Mouse (Mus musculus) gastrocnemius, adult 2 months (tissue): Measurements from ENCODE around the gene Ptpn13. TPM values are rescaled to one million over a fixed set of nuclear protein-coding genes. Genes with fewer than 3 reads are reported as not detected.

Experiments
- DNase-seq: peaks from one replicate; pipeline ENCODE4 v3.0.0; 2022
- H3K27ac ChIP-seq: fragments of 200-600 bp; 2 replicates; pipeline ENCODE4 v1.8.1; 2022; ENCODE audit warnings: mild to moderate bottlenecking
- H3K4me3 ChIP-seq: fragments of 200-600 bp; 2 replicates; pipeline ENCODE4 v1.8.1; 2022; ENCODE audit warnings: mild to moderate bottlenecking, moderate library complexity
- CTCF ChIP-seq: fragments of 200-600 bp; IDR thresholded peaks from 2 replicates; pipeline ENCODE4 v1.8.1; 2022; ENCODE audit warnings: antibody characterized with exemption, mild to moderate bottlenecking, moderate library complexity
- intact Hi-C: fragments of 180-260 bp; cut with DNase I; formaldehyde crosslinking; loops from one replicate; pipeline ENCODE4 v1.15.1; 2025
- total RNA-seq, 2 experiments: library from RNA; stranded (reverse); gene quantifications; 2 replicates each; pipeline ENCODE4 v1.2.3; 2021

The Ptpn13 gene
- total RNA-seq, 2 experiments from 2014 or later, result 1.9 to 2.9 TPM

DNA sequence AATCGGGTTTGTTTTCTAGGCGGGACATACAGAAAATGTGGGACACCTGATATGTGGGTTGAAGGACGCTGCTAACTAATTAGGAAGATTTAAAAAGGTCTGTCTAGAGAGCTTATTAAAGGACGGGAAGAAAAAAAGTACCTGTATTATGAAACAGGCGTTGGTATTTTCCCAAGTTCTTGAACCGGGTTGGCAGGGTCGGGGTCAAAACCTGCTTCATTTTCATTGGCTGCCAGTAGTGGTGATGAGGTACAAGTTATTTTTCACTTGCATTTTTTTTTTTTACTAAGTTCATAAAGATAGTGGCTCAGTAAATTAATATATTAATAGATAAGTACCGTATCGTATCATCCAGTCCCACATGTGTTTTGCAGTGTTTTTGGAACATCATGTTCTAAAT lies 1.3 kb downstream of the Ptpn13 start:
- no peak for DNase-seq
- TF ChIP-seq CTCF, result no peak
- intact Hi-C loops, result loop anchor here (5.0 kb wide), 1 partner anchor 34 kb away; no protein-coding TSS in a partner anchor
- peak overlapping the region; percentile 76 for H3K27ac ChIP-seq
- peak overlapping the region; percentile 80 for H3K4me3 ChIP-seq

DNA sequence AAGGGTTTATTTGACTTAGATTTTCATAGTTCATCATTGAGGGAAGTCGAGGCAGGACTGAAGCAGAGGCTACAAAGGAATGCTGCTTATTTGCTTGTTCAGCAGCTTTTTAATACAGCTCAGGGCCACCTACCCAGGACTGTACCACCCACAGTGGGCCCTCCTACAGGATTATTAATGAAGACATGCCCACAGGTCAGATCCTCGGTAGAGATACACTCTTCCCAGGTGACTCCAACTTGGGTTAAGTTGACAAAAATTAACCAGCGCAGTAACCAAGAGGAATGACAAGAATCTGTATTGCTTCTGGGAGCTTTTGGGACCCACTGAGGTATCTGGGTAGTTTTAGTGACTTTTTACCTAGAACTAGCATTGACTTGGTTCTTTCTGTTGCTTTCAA lies 6.0 kb downstream of the Ptpn13 start:
- DNase-seq, result no peak
- no peak for TF ChIP-seq CTCF
- no peak overlapping the region for H3K4me3 ChIP-seq
- peak overlapping the region; percentile 32 for H3K27ac ChIP-seq
- intact Hi-C loops, result no loop called here

DNA sequence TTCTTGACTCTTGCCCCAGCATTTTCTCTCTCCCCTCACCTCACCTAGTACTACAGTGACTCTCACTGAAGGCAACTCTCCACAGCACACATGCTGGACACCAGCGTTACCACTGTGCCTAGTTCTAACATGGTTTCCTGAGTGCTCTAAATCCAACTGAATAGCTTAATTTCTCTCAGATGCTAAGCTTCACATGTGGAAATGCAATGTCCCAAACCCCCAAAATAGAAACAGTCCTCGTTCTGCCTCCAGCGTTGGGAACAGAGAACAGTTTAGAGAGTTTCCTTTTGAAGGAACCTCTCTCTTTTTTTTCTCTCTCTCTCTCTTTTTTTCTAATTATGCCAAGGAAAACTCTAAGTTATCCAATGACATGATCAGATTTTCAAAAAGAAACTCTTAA lies 6.5 kb downstream of the Ptpn13 start:
- TF ChIP-seq CTCF, result no peak
- intact Hi-C loops, result no loop called here
- DNase-seq, result no peak
- Histone ChIP-seq H3K27ac (peak overlapping the region; percentile 32), H3K4me3 (no peak overlapping the region)

DNA sequence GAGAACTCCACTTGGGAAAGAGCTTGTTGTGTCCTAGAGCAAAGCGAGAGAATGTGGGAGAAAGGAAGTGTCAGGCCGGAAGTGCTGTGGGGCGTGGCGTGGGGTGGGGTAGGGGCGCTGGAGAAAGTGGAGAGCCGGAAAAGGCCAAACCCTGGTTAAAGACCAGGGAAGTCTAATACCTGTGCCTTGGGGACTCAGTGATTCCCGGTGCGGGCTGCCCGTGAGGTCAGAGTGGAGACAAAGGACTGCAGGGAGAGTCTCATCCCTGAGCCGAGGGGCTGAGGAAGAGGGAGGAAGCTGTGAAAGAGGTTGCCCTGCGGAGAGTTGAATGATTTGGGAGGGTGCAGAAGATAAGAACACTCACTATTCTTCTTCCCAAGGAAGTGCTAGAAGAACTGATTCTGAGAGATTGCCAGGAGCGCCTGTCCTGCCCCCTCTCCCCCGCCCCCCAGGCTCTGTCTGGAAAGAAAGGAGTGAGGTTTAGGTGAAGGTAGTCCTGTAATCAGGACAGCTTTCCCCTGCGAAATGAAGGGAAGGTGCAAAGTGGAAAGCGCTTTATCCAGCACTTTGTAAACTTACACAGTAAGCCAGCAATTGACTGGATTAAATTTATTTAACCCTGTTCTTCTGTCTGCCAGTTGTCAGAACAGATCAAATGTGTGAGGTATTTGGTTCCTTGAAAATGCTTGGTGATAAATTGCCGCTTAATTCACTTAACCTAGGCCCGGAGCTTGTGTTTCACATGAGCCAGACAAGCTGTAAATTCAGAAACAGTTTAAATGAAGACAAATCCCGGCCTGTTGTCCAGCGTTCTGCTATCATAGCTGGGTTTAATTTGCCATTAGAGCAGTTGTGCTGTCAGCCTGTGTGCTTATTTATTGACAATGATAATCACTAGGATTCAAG lies 11.3 kb downstream of the Ptpn13 start:
- H3K4me3 ChIP-seq, result peak overlapping the region; percentile 54
- peak; percentile 48 for DNase-seq
- intact Hi-C loops, result no loop called here
- H3K27ac ChIP-seq, result peak overlapping the region; percentile 69
- no peak for TF ChIP-seq CTCF

DNA sequence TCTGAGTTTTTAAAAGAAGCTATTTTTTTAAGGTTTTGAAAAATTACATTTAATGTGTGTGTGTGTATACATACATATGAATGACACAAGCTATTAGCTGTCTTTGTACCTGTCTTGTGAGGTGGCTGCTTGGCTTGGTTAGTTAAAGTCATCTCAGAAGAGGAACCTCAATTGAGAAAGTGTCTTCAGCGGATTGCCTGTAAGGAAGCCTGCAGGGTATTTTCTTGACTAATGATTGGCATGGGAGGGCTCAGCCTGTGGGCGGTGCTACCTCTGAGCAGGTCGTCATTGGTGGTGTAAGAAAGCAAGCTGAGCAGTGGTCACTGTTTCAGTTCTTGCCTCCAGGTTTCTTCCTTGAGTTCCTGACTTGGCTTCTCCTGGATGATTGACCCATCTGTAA lies 12.7 kb downstream of the Ptpn13 start:
- TF ChIP-seq CTCF, result no peak
- Histone ChIP-seq H3K27ac (no peak overlapping the region), H3K4me3 (no peak overlapping the region)
- intact Hi-C loops, result no loop called here
- DNase-seq, result no peak

DNA sequence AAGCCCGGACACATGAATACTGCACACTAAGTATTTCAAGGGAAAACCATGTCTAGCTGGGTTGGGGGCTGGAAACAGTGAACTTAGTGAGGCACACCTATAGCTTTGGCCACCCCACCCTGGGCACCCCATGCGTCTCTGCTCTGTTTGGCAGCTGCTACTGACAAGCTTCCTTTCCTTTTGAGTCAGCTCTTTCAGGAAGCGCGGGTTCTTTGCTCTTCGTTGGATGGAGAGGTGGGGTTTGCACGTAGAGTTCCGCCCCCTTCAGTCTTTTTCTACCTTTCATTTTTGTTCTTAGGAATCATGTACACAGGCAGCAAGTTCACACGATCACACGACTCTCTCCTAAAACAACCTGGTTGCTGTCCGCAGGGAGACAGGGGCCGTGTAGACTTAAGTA lies 14.2 kb downstream of the Ptpn13 start:
- no peak overlapping the region for H3K4me3 ChIP-seq
- no peak for DNase-seq
- TF ChIP-seq CTCF, result no peak
- H3K27ac ChIP-seq, result no peak overlapping the region
- intact Hi-C loops, result no loop called here

DNA sequence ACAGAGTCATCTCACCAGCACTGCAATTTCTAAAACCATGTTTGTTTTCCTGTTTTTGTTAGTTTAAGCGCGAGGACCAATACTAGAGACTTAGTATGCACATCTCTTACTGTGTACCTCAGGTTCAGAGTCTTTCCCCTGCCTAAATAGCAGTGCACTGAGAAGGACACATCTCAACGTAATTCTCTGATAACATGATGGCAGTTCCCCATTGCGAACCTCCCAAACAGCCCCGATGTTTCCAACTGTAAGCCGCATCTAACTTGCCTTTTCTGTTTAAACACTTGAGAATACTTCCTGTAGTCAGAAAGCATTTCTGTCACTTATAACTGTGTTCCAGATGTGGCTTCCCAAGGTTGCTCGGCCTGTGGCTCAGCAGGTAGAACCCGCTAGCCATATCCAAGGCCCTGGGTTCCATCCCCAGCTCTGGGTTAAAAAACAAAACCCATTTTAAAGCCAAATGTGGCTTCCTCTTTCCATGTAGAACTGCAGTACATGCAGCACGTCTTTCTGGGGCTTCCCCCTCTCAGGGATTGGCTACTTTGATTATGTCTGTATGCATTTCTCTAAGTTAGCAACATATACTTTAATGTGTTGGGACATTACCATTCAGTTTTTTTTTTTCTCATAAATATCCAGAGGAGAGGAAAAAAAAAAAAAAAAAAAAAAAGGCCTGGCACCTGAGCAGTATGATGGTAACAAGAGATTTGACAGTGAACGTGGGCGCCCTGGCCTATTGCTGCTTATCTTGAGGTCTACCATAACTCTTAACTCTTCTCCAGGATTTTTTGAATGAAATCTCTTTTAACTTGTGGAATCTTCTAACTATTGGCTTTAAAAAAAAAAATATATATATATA lies 15.7 kb downstream of the Ptpn13 start:
- no peak overlapping the region for H3K4me3 ChIP-seq
- TF ChIP-seq CTCF, result no peak
- H3K27ac ChIP-seq, result no peak overlapping the region
- no peak for DNase-seq
- intact Hi-C loops, result no loop called here

DNA sequence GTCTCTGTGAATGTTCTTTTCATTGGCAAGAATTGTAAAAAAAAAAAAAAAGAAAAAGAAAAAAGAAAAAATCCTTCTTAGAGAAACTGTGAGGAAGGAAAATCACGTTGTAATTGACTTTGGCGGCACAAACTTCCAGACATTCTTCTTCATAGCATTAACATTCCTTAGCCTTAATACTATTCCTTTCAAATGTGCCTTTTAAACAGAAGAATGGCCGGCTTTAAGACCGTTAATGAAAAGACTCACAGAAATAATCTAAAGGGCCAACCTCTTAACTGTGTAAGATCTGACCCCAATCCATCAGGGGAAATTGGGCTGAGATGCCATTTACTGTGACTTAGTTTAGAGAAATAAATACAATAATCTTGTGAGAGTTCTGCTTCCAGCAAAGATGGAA lies 16.7 kb downstream of the Ptpn13 start:
- no peak overlapping the region for H3K4me3 ChIP-seq
- intact Hi-C loops, result no loop called here
- no peak overlapping the region for H3K27ac ChIP-seq
- no peak for TF ChIP-seq CTCF
- no peak for DNase-seq

DNA sequence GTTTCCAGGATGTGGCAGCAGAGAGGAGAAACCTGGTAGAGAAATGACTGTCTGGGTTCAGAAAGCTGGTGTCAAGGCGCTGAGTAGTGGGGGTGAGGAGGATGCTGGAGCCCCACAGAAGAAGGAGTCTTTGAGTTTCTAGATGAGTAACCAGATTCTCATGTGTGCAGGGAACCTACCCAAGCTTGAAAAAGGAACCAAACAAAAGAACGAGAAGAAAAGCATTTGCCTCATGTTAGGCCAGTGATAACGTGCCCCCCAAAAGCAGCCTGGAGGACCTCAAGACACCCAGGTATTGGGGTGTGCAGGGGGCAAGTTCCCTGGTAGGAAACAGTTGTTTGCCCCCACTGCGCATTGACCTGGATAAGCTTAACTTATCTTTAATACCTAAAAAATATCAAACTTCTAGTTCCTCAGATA lies 17.3 kb downstream of the Ptpn13 start:
- intact Hi-C loops, result no loop called here
- DNase-seq, result no peak
- no peak for TF ChIP-seq CTCF
- Histone ChIP-seq H3K27ac (no peak overlapping the region), H3K4me3 (no peak overlapping the region)

DNA sequence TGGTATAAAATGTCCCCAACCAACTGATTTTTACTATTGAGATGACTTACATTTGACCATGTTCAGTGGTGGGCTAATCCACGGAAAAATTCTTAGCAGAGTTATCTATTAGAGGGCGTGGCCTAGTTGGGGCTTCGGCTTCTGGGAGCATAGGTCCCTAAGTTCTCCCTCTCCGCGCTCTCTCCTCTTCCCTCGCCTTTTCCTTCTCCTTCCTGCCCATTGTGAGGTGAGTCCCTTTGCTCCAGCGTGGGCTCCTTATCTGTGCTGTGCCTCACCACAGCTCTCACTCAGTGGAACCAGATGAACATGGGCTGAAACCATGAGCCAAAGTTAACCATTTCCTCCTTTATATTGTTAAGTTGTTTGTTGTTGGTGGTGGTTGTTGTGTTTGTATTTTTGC lies 17.9 kb downstream of the Ptpn13 start:
- Histone ChIP-seq H3K27ac (no peak overlapping the region), H3K4me3 (no peak overlapping the region)
- DNase-seq, result no peak
- TF ChIP-seq CTCF, result no peak
- intact Hi-C loops, result no loop called here

DNA sequence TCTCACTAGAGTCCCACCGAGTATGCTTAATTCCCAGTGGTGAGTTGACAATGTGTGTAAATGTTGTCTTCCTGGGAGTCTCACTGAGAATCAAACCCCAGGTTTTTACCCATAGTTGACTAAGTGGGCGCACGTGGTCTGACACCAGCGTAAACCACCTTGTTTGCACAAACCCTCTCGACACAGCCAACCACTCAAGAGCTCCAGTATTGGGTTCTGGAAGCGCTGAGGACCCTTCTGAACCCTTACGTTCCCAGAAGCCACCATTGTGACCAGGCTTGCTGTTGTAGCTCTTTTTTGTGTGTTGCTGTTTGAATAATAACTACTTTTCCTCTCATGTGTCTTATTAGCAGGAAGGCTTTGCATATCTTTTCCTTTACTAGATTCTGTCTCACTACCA lies 20.4 kb downstream of the Ptpn13 start:
- no peak for TF ChIP-seq CTCF
- intact Hi-C loops, result no loop called here
- Histone ChIP-seq H3K27ac (no peak overlapping the region), H3K4me3 (no peak overlapping the region)
- no peak for DNase-seq

DNA sequence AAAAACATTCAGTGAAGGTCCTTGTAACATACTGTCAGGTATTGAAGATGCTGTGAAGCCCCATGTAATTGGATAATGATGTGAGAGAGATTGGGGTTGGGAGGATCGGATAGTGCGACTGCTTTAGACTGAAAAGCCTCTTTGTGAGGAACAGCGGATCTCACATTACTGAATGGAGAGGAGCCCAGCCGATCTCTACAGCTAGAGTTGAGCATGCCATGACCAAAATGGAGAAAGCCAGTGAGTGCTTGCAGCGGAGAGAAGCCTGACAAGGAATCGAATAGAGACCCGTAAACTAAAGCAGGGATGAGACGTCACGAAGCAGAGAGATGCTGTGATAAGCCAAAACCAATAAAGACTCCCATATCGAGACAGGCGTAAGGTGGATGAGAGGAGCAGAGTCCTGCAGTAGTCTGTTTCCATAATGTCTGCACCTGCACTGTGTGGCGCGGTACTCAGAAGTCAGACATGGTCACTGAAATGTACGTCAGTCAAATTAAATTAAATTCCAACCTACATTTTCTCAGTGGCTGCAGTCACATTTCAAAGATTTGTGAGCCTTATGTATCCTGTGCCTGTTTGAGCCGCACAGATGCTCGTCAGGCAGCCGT lies 22.9 kb downstream of the Ptpn13 start:
- no peak overlapping the region for H3K4me3 ChIP-seq
- DNase-seq, result no peak
- no peak overlapping the region for H3K27ac ChIP-seq
- intact Hi-C loops, result no loop called here
- no peak for TF ChIP-seq CTCF

DNA sequence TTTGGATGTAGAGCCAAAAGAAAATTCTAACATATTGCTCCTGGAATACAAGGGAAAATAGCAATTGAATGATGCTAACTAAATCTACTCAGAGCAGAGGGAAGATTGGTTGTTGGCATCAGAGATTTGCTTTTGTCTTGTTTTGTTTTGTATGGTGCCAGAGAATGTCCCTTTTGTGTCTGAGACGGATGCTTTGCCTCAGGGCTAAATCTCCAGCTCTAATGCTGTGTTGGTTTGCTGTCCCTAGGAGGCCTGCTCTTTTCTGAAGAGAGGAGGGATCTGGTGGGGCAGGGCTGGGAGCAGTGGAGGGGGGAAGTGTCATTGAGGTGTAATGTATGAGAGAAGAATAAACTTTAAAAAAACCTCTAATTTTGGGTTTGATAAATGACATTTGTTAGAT lies 23.5 kb downstream of the Ptpn13 start:
- intact Hi-C loops, result no loop called here
- H3K27ac ChIP-seq, result no peak overlapping the region
- H3K4me3 ChIP-seq, result no peak overlapping the region
- no peak for TF ChIP-seq CTCF
- DNase-seq, result no peak
